Mouse (Mus musculus): ENCODE results near the gene Dync1h1. TPM values are rescaled to one million over a fixed set of nuclear protein-coding genes. Genes with fewer than 3 reads are reported as not detected.

Gene Dync1h1
- 224 and 235 TPM in 2 replicates for polyA plus RNA-seq (2012; rRNA removed)

- H3K4me3 ChIP-seq (ENCODE audit: extremely low read depth, insufficient read depth, insufficient read length): peak within 1 kb of the TSS; percentile 93
- no peaks in the 10 kb centered on the region for H3K27me3 ChIP-seq (ENCODE audit: control insufficient read depth, insufficient read depth, low read length)
- H3K4me1 ChIP-seq (ENCODE audit: control insufficient read depth, insufficient read depth, insufficient read length): peaks cover 3% of the 10 kb centered on the region
- WGBS: under 1% methylated on average over 105 of the region's 105 CpGs
- TF ChIP-seq POLR2A (IDR thresholded peaks at IDR 0.05; ENCODE audit: low read depth, low read length) (peak; percentile 85), CTCF (IDR thresholded peaks at IDR 0.05; ENCODE audit: extremely low read depth, insufficient read depth, insufficient read length, insufficient replicate concordance) (no peak)
- DNase-seq (ENCODE audit: low read depth in 1 of 2, low spot score in 2 of 2): peak; percentile 75 to 93
- peak within 1 kb of the TSS; percentile 95 for H3K27ac ChIP-seq (ENCODE audit: insufficient read depth, low read length)
- H3K36me3 ChIP-seq (ENCODE audit: control insufficient read depth, insufficient read depth, low read length): no peaks in the 10 kb centered on the region
Measured at GRCm38 (mm10) chr12:110601241-110602218, at the start of gene Dync1h1. Gene Dync1h1 (plus strand): TSS chr12:110601452.

DNA sequence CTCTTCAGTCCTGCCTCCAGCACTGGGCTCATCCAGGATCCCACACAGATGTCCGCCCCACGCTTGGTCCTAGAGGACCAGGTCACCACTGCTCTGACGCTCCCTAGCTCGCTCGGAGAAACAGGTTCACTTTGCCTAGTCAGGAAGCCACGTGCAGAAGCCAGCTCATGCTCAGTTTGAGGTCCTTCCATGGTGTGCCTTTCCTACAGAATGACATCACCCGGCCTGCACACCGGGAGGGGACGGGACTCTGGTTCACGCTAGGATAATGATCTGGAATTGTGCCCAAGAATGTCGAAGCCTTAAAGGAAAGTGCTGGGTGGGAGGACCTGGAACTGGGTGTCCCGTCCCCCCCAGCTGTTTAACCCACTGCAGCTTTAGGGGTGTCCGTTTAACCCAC, 49.1 kb upstream of the Dync1h1 start:
- no peak overlapping the region for H3K4me3 ChIP-seq (ENCODE audit: extremely low read depth, insufficient read depth, insufficient read length)
- no peak for DNase-seq (ENCODE audit: low read depth in 1 of 2, low spot score in 2 of 2)
- WGBS: 96% methylated on average over 13 of the region's 13 CpGs
- H3K27me3 ChIP-seq (ENCODE audit: control insufficient read depth, insufficient read depth, low read length): no peaks in the 10 kb centered on the region
- TF ChIP-seq POLR2A (IDR thresholded peaks at IDR 0.05; ENCODE audit: low read depth, low read length) (no peak), CTCF (IDR thresholded peaks at IDR 0.05; ENCODE audit: extremely low read depth, insufficient read depth, insufficient read length, insufficient replicate concordance) (no peak)
- no peaks in the 10 kb centered on the region for H3K4me1 ChIP-seq (ENCODE audit: control insufficient read depth, insufficient read depth, insufficient read length)
- no peak overlapping the region for H3K27ac ChIP-seq (ENCODE audit: insufficient read depth, low read length)
- peaks cover 62% of the 10 kb centered on the region for H3K36me3 ChIP-seq (ENCODE audit: control insufficient read depth, insufficient read depth, low read length)

- H3K36me3 ChIP-seq (ENCODE audit: control insufficient read depth, insufficient read depth, low read length): peaks cover 58% of the 10 kb centered on the region
- no peaks in the 10 kb centered on the region for H3K4me1 ChIP-seq (ENCODE audit: control insufficient read depth, insufficient read depth, insufficient read length)
- WGBS: over 99% methylated on average over 5 of the region's 5 CpGs
- no peak overlapping the region for H3K27ac ChIP-seq (ENCODE audit: insufficient read depth, low read length)
- no peak overlapping the region for H3K4me3 ChIP-seq (ENCODE audit: extremely low read depth, insufficient read depth, insufficient read length)
- H3K27me3 ChIP-seq (ENCODE audit: control insufficient read depth, insufficient read depth, low read length): no peaks in the 10 kb centered on the region
- no peak for DNase-seq (ENCODE audit: low read depth in 1 of 2, low spot score in 2 of 2)
- TF ChIP-seq CTCF (IDR thresholded peaks at IDR 0.05; ENCODE audit: extremely low read depth, insufficient read depth, insufficient read length, insufficient replicate concordance) (no peak), POLR2A (IDR thresholded peaks at IDR 0.05; ENCODE audit: low read depth, low read length) (no peak)
Measured at GRCm38 (mm10) chr12:110553362-110553761, 47.9 kb upstream of the Dync1h1 start.

- peaks cover 56% of the 10 kb centered on the region for H3K36me3 ChIP-seq (ENCODE audit: control insufficient read depth, insufficient read depth, low read length)
- TF ChIP-seq POLR2A (IDR thresholded peaks at IDR 0.05; ENCODE audit: low read depth, low read length): no peak
- no peak for TF ChIP-seq CTCF (IDR thresholded peaks at IDR 0.05; ENCODE audit: extremely low read depth, insufficient read depth, insufficient read length, insufficient replicate concordance)
- no peaks in the 10 kb centered on the region for H3K27me3 ChIP-seq (ENCODE audit: control insufficient read depth, insufficient read depth, low read length)
- H3K4me1 ChIP-seq (ENCODE audit: control insufficient read depth, insufficient read depth, insufficient read length): no peaks in the 10 kb centered on the region
- 95% methylated on average over 21 of the region's 21 CpGs for WGBS
- no peak for DNase-seq (ENCODE audit: low read depth in 1 of 2, low spot score in 2 of 2)
- H3K4me3 ChIP-seq (ENCODE audit: extremely low read depth, insufficient read depth, insufficient read length): no peak overlapping the region
- no peak overlapping the region for H3K27ac ChIP-seq (ENCODE audit: insufficient read depth, low read length)
Measured at GRCm38 (mm10) chr12:110555536-110556240, 45.6 kb upstream of the Dync1h1 start.

GRCm38 (mm10) chr12:110556861-110557628, 44.2 kb upstream of the Dync1h1 start:
- 95% methylated on average over 18 of the region's 18 CpGs for WGBS
- Histone ChIP-seq H3K36me3 (ENCODE audit: control insufficient read depth, insufficient read depth, low read length) (peaks cover 53% of the 10 kb centered on the region), H3K4me3 (ENCODE audit: extremely low read depth, insufficient read depth, insufficient read length) (no peak overlapping the region)

GRCm38 (mm10) chr12:110558175-110558574, 43.1 kb upstream of the Dync1h1 start:
- WGBS: 95% methylated on average over 7 of the region's 7 CpGs
- no peak for DNase-seq (ENCODE audit: low read depth in 1 of 2, low spot score in 2 of 2)
- Histone ChIP-seq H3K27me3 (ENCODE audit: control insufficient read depth, insufficient read depth, low read length) (no peaks in the 10 kb centered on the region), H3K4me1 (ENCODE audit: control insufficient read depth, insufficient read depth, insufficient read length) (no peaks in the 10 kb centered on the region), H3K4me3 (ENCODE audit: extremely low read depth, insufficient read depth, insufficient read length) (no peak overlapping the region), H3K36me3 (ENCODE audit: control insufficient read depth, insufficient read depth, low read length) (peaks cover 55% of the 10 kb centered on the region), H3K27ac (ENCODE audit: insufficient read depth, low read length) (no peak overlapping the region)
- TF ChIP-seq CTCF (IDR thresholded peaks at IDR 0.05; ENCODE audit: extremely low read depth, insufficient read depth, insufficient read length, insufficient replicate concordance) (no peak), POLR2A (IDR thresholded peaks at IDR 0.05; ENCODE audit: low read depth, low read length) (no peak)

More at GRCm38 (mm10) chr12:110556861-110557628, 44.2 kb upstream of the Dync1h1 start:
- H3K27ac ChIP-seq (ENCODE audit: insufficient read depth, low read length): no peak overlapping the region
- no peaks in the 10 kb centered on the region for H3K4me1 ChIP-seq (ENCODE audit: control insufficient read depth, insufficient read depth, insufficient read length)
- no peak for DNase-seq (ENCODE audit: low read depth in 1 of 2, low spot score in 2 of 2)
- no peaks in the 10 kb centered on the region for H3K27me3 ChIP-seq (ENCODE audit: control insufficient read depth, insufficient read depth, low read length)
- TF ChIP-seq POLR2A (IDR thresholded peaks at IDR 0.05; ENCODE audit: low read depth, low read length): no peak
- no peak for TF ChIP-seq CTCF (IDR thresholded peaks at IDR 0.05; ENCODE audit: extremely low read depth, insufficient read depth, insufficient read length, insufficient replicate concordance)
